Mouse (Mus musculus) spleen, postnatal 14 days (tissue): ENCODE results near the gene Gan.

Experiments
- DNase-seq, 2 experiments: peaks; one replicate each; pipeline ENCODE4 v3.0.0; 2021 to 2022; ENCODE audit warnings: low spot score in 2 of 2

Gene Gan

DNA sequence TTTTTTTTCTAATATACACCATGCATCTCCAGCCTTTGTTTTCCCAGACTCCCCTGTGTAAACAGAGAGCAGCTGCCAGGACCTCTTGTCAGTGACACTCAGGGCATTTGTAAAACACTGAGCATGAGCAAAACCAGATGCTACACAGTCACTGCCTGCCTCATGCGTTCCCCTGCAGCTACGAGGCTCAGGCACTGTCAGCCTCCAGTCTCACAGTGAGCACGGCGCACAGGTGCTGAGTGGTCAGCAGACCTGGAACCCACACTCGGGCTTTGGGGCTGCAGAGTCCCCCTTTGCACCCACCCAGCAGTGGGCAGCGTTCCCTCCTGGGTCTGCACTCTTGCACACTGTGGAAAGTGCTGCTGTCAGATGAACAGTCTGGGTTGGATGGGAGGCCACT lies 41.7 kb downstream of the Gan start:
- no peak for DNase-seq

GRCm38 (mm10) chr8:117200346-117200745 lies 42.4 kb downstream of the Gan start:
- no peak for DNase-seq

DNA sequence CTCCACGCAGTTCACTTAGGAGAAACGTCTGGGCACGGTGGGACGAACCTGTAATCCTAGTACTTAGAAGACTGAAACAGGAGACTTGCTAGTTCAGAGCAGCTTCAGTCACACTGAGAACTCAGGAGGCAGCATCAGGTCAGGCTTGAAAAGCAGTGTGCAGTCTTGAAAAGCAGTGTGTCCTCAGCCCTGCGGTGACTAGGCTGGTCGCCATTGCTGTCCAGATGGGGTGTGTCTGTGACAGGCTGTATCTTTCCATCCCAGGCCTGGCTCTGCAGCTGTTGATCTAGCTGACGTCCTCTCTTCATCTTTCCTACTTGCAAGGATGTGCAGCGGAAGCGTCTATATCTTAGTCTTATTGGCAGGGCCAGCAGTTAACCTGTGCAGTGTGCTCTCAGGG lies 42.9 kb downstream of the Gan start:
- peak; percentile 54 to 62 for DNase-seq

DNA sequence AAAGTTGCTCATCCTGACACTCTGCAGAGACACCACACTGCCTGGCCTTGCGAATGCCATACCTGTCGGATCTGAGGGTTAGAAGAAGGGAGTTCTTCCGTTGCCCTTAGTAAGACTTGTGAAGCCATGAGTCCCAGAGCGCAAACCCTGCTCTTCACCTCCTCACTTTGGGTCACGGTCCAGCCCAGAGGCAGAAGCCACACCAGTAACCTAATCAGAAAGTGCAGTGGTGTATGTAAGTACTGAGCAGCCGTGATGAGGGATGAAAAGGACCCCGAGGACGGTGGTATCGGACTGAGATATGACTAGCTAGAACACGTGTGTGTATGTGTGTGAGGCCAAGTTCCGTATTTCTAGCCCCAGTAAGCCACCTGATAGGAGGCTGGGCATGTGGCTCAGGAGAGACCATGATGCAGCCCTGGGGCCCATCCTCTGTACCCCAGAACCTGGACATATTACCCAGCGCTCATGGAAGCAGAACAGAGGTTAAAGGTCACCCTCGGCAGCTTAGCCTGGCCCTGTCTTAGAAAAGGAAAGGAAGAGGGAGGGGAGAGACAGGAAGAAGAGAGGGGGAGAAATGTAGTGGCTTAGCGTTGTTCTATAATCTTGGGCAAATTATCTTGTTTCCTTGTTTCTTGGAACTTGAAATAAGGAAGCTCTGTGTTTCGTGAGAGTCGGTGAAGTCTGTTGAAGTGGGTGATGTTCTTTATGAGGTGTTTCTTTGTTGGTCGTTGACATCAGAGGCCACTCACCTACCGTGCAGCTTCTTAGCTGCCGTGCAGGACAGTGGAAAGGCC lies 43.5 kb downstream of the Gan start:
- no peak for DNase-seq

DNA sequence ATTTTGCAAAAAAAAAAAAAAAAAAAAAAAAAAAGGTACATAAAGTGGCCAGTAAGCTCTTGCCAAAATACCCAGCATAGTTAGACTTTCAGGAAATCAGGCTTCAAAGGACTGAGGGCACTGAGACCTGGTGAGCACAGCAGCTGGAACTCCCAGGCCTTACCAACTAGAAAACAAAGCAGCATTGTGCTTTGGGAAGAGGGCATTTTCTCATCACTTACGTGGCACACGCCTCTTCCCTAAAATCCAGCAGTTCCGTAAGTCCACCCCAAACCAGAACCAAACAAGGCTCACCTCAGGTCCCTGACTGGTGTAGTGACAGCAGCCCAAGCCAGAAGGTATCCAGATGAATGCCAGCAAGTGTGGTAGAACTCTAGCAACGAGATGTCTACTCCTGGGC lies 45.1 kb downstream of the Gan start:
- no peak for DNase-seq

- no peak for DNase-seq
These were observed 47.9 kb downstream of the Gan start for GRCm38 (mm10) chr8:117205884-117206283.

GRCm38 (mm10) chr8:117206636-117207035 lies 48.7 kb downstream of the Gan start:
- no peak for DNase-seq

- DNase-seq, result no peak
These were observed 51.2 kb downstream of the Gan start for GRCm38 (mm10) chr8:117209150-117209549.

DNA sequence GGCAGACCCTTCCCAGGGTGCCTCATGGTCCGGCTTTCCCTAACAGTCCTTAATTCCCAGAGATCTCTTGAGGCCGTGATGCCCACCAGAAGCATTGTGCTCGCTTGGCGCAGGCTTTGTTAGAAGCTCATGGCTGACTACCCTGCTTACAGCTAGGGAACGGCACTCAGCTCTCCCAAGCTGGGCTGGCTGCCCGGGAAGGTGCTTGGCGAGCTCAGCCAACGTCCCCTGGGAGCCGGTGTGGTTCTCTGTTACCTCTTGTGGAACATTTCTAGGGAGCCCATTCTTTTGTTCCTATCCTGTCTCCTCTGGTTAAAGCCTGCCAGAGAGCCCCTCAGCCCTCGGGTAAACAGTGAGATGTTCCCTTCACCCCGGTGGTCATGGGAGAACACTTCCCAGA lies 54.2 kb downstream of the Gan start:
- DNase-seq, result no peak

DNA sequence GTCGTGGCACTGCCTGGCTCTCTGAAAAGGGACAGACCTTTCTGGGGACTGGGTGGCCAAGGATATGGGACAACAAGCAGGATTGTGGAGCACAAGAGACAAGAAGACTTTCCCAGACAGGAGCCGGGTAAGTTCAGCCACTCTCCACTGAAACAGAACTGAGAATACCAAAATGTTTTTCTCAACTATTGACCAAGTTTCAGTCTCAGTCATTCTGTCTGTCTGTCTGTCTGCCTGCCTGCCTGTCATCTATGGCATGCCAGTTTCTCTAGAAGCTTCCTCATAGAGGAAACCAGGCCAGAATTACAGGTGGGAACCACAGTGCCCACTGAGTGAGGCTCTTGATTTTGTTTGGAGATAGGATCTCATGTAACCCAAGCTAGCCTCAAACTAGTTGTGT lies 59.8 kb downstream of the Gan start:
- DNase-seq, result no peak

DNA sequence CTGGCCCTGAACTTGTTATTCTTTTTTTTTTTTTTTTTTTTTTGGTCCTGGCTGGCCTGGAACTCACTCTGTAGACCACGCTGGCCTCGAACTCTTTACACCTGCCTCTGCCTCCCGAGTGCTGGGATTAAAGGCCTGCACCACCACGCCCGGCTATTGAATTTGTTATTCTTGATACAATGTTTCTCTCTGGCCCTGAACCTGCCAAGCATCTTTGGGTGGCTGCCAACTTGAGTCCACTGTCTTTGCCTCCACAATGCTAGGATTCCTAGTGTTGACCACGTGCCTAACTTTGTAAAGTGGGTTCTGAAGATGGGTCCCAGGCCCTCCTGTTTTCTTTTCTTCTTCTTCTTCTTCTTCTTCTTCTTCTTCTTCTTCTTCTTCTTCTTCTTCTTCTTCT lies 64.5 kb downstream of the Gan start:
- no peak for DNase-seq

DNA sequence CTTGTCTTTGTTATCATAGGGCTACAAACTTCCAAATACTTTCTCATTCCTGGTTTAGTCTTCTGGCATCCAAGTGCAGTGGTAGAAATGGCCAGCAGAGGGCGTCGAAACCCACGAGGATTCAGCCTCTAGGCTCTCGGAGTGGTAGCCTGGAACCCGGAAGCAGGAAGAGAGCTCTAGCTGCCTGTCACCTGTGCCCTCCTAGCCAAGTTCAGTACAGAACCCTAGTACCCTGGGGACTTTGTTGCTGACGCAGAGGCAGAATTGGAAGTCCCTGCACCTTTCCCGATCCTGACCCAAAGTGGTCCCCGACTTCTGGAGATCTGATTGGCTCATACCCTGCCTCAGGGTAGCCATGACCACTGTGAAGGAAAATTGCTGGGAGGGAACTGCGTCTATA lies 66.7 kb downstream of the Gan start:
- peak; percentile 77 to 89 for DNase-seq

GRCm38 (mm10) chr8:117226306-117226705 lies 68.4 kb downstream of the Gan start:
- no peak for DNase-seq

GRCm38 (mm10) chr8:117227339-117227738 lies 69.4 kb downstream of the Gan start:
- no peak for DNase-seq

GRCm38 (mm10) chr8:117233199-117233598 lies 75.3 kb downstream of the Gan start:
- no peak for DNase-seq

DNA sequence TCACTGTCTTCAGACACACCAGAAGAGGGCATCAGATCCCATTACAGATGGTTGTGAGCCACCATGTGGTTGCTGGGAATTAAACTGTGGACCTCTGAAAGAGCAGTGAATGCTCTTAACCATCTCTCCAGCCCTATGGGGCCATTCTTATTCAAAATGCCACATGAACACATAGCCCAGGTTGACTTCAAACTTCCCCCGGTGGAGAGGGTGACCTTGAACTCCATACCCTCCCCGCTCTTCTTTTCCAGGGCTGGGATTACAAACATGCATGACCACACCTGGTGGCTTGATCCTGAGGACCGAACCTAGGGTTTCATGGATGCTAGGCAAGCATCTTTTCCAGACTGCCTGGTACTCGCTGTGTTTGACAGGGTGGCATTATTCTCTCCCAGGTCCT lies 78.6 kb downstream of the Gan start:
- DNase-seq, result no peak

- DNase-seq, result no peak
These were observed 82.4 kb downstream of the Gan start for GRCm38 (mm10) chr8:117240326-117240725.

- no peak for DNase-seq
These were observed 83.0 kb downstream of the Gan start for GRCm38 (mm10) chr8:117240841-117241494.

GRCm38 (mm10) chr8:117241848-117242247 lies 83.9 kb downstream of the Gan start:
- DNase-seq, result no peak

DNA sequence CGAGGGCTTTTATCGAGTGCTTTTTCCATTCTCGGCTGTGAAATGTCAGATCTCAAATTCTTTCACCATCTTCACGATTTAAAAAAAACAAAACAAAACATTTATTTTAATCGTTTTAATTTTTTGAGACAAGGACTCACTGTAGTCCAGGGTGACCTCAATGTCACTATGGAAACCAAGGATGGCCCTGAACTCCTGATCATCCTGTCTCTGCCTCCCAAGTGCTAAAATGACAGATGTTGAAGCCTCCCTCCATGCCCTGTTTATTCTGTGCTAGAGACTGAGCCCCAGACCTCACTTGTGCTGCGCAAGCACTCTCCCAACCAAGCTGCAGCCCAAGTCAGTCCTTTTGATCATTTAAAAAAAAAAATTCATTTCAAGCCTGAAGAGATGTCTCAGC lies 84.4 kb downstream of the Gan start:
- DNase-seq, result no peak

DNA sequence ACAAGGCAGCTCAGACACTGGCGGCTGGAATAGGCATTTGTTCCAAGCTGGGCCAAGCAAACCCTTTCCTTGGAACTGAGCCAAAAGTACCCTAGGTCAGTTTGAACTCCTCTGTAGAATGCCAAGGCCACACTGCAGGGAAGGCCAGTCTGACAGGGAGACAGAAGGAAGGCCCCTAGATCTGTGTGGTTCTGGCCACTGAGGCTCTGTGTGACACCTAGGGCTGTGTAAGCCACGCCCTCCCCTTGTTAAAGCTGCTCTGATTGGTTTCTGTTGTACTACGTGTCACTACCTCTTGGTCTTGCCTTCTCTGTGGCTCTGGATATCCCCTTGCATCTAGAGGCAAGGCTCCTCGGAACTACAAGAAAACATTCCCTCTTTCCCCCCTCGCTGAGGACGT lies 86.7 kb downstream of the Gan start:
- DNase-seq, result no peak

- no peak for DNase-seq
These were observed 90.4 kb downstream of the Gan start for GRCm38 (mm10) chr8:117248341-117248740.

- no peak for DNase-seq
These were observed 93.2 kb downstream of the Gan start for GRCm38 (mm10) chr8:117251086-117251681.
